Mouse (Mus musculus) cerebellum, adult 11 months (tissue): Measurements from ENCODE around the gene Stx1a.

Experiments
- DNase-seq: peaks from one replicate; pipeline ENCODE4 v3.0.0; 2022

The Stx1a gene

GRCm38 (mm10) chr5:135023344-135024173 is at the start of gene Stx1a:
Stx1a (plus strand) TSS chr5:135023482.
- peak; percentile 46 for DNase-seq

- no peak for DNase-seq
Measured at GRCm38 (mm10) chr5:134973526-134973925, 49.8 kb upstream of the Stx1a start.

- DNase-seq: no peak
Measured at GRCm38 (mm10) chr5:134974294-134974693, 49.0 kb upstream of the Stx1a start.

GRCm38 (mm10) chr5:134974921-134975320 is 48.4 kb upstream of the Stx1a start:
- no peak for DNase-seq

GRCm38 (mm10) chr5:134976164-134976563 is 47.1 kb upstream of the Stx1a start:
- no peak for DNase-seq

GRCm38 (mm10) chr5:134976577-134977250 is 46.6 kb upstream of the Stx1a start:
- DNase-seq: no peak

- DNase-seq: no peak
Measured at GRCm38 (mm10) chr5:134977837-134978236, 45.4 kb upstream of the Stx1a start.

- DNase-seq: no peak
Measured at GRCm38 (mm10) chr5:134981149-134981548, 42.1 kb upstream of the Stx1a start.

- DNase-seq: no peak
Measured at GRCm38 (mm10) chr5:134983111-134983510, 40.2 kb upstream of the Stx1a start.

- DNase-seq: no peak
Measured at GRCm38 (mm10) chr5:134983771-134984170, 39.5 kb upstream of the Stx1a start.

GRCm38 (mm10) chr5:134985633-134986297 is 37.5 kb upstream of the Stx1a start, which contains the start of gene Cldn3:
Cldn3 (plus strand) TSS chr5:134986214.
- no peak for DNase-seq

- no peak for DNase-seq
Measured at GRCm38 (mm10) chr5:134986298-134987268, 36.7 kb upstream of the Stx1a start.

GRCm38 (mm10) chr5:134989166-134989565 is 34.1 kb upstream of the Stx1a start:
- no peak for DNase-seq

- DNase-seq: no peak
Measured at GRCm38 (mm10) chr5:134989741-134990140, 33.5 kb upstream of the Stx1a start.

GRCm38 (mm10) chr5:134992566-134992965 is 30.7 kb upstream of the Stx1a start:
- no peak for DNase-seq

GRCm38 (mm10) chr5:134998359-134998758 is 24.9 kb upstream of the Stx1a start:
- no peak for DNase-seq

GRCm38 (mm10) chr5:134999797-135000196 is 23.5 kb upstream of the Stx1a start:
- DNase-seq: no peak

GRCm38 (mm10) chr5:135000751-135001150 is 22.5 kb upstream of the Stx1a start:
- DNase-seq: no peak

- DNase-seq: peak; percentile 48
Measured at GRCm38 (mm10) chr5:135001309-135001708, 22.0 kb upstream of the Stx1a start.

- no peak for DNase-seq
Measured at GRCm38 (mm10) chr5:135002151-135002550, 21.1 kb upstream of the Stx1a start.

- DNase-seq: peak; percentile 60
Measured at GRCm38 (mm10) chr5:135007802-135008571, 15.3 kb upstream of the Stx1a start.
